Mouse (Mus musculus) hindbrain, embryonic 12.5 days (tissue): ENCODE measurements at regions not wholly inside any gene's neighbourhood (a gene's known extent, or its start where the extent isn't known, plus 50 kb on each side); places are given as distances from the start of the nearest gene placed in this dataset.

ENCODE experiments used
- ATAC-seq: fragments of 200-750 bp; cut with Nextera tagmentation; 2 replicates; pipeline ENCODE4 v1.8.0; 2017; ENCODE audit warnings: moderate TSS enrichment; ENCODE audit not compliant: low FRiP score
- H3K27ac ChIP-seq: fragments of 300-500 bp; sonication (generic); 2 replicates; pipeline ENCODE4 v1.5.1; 2016; ENCODE audit warnings: mild to moderate bottlenecking
- H3K27me3 ChIP-seq: fragments of 300-500 bp; sonication (generic); 2 replicates; pipeline ENCODE4 v1.6.1; 2016; ENCODE audit warnings: mild to moderate bottlenecking
- H3K36me3 ChIP-seq: fragments of 300-500 bp; sonication (generic); 2 replicates; pipeline ENCODE4 v1.6.1; 2016; ENCODE audit warnings: mild to moderate bottlenecking
- H3K4me1 ChIP-seq: fragments of 300-500 bp; sonication (generic); 2 replicates; pipeline ENCODE4 v1.6.1; 2016
- H3K4me2 ChIP-seq: fragments of 300-500 bp; sonication (generic); replicated peaks from 2 replicates; pipeline ENCODE4 v1.6.1; 2016; ENCODE audit warnings: mild to moderate bottlenecking
- H3K4me3 ChIP-seq: fragments of 300-500 bp; sonication (generic); 2 replicates; pipeline ENCODE4 v1.5.1; 2016; ENCODE audit warnings: mild to moderate bottlenecking
- H3K9ac ChIP-seq: fragments of 300-500 bp; sonication (generic); 2 replicates; pipeline ENCODE4 v1.6.1; 2016; ENCODE audit warnings: mild to moderate bottlenecking, moderate library complexity
- H3K9me3 ChIP-seq: fragments of 300-500 bp; sonication (generic); replicated peaks from 2 replicates; pipeline ENCODE4 v1.6.1; 2016; ENCODE audit warnings: mild to moderate bottlenecking
- WGBS: fragments of 180-500 bp; shearing (Covaris S2); methylation state at CpG from one replicate; pipeline ENCODE4 v1.1.7; 2016; 5-methylcytosine and 5-hydroxymethylcytosine counted together

DNA sequence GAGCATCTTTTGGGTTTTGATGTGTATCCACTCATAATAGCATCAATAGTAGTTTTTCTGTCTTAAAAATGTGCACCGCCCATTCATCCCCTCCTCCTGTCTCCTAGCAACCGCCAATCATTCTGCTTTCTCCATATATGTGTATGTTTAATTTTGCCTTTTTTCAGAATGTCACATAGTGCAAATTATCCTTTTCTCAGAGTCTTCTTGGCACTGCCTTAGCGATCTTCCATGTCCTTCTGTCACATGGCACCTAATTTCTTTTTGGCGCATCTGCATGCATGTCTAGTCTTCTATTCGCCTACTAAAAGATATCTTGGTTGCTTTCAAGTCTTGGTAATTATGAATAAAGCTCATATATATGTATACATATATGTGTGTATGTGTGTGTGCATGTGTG lies 573.0 kb downstream of the Gm19410 start:
- Histone ChIP-seq H3K4me3 (no peak overlapping the region), H3K4me1 (no peaks in the 10 kb centered on the region), H3K36me3 (no peaks in the 10 kb centered on the region), H3K4me2 (no peak overlapping the region), H3K9me3 (no peaks in the 10 kb centered on the region), H3K27me3 (no peaks in the 10 kb centered on the region), H3K9ac (no peak overlapping the region), H3K27ac (no peak overlapping the region)
- ATAC-seq = no peak
- 97% methylated on average over 5 of the region's 5 CpGs for WGBS

DNA sequence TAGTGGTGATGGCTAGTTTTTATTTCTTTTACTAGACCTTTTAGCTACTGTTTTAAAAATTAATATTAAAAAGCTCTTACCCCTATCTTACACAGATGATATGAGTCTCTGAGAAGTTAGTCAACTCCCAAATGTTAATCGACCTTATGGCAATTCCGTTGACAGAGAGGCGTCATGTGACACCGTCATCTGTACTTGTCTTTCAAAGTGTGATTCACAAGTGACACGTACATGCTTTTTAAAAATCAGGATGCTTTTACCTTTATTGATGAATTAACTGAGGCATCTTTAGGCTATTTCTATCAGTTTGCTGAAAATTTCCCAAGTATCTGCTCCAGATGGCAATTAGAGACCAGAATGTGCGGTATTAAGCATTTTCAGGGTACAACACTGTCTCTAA lies 573.9 kb downstream of the Gm19410 start:
- H3K36me3 ChIP-seq = no peaks in the 10 kb centered on the region
- no peak overlapping the region for H3K27ac ChIP-seq
- no peak overlapping the region for H3K4me2 ChIP-seq
- no peaks in the 10 kb centered on the region for H3K27me3 ChIP-seq
- no peak for ATAC-seq
- no peaks in the 10 kb centered on the region for H3K9me3 ChIP-seq
- WGBS = 95% methylated on average over 6 of the region's 6 CpGs
- H3K4me3 ChIP-seq = no peak overlapping the region
- H3K4me1 ChIP-seq = no peaks in the 10 kb centered on the region
- H3K9ac ChIP-seq = no peak overlapping the region

DNA sequence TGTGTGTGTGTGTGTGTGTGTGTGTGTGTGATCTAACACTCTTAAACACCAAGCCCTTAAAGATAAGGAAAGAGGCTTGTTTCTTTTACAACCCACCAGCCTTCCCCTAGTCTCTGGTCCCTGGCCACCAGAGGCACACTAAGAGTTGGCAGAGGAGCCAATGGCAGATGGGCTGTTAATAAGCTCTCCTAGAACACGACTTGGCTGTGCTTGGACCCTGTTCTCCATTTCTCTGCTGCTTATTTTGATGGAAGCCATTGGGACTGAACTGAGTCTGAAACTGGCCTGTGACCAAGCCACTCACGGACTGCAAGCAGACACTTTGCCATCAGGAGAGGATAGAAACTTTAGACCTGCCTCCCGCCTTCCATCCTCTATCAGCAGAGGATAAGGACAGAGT lies 574.9 kb downstream of the Gm19410 start:
- Histone ChIP-seq H3K9me3 (no peaks in the 10 kb centered on the region), H3K4me3 (no peak overlapping the region), H3K27me3 (no peaks in the 10 kb centered on the region), H3K9ac (no peak overlapping the region), H3K4me2 (no peak overlapping the region), H3K36me3 (no peaks in the 10 kb centered on the region), H3K27ac (no peak overlapping the region), H3K4me1 (no peaks in the 10 kb centered on the region)
- ATAC-seq = no peak
- WGBS = 86% methylated on average over 3 of the region's 3 CpGs

DNA sequence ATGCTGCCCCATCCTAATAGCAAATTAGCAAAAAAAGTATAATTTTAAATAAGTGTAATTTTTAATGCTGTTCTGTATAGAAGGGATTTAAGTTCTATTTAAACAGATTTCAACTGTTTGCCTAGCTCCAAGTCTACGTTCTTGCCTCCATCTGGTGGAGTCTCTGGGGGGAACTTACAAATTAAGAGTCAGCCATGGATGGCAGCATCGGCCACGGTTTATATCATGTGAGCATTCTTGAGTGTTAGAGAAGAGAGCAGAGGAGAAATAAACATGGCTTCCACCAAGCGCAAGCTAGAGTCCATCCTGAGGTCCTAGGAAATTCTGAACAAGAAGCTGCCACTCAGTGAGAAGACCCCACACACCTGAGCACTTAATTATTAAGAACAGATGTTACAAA lies 576.4 kb downstream of the Gm19410 start:
- no peaks in the 10 kb centered on the region for H3K36me3 ChIP-seq
- H3K4me1 ChIP-seq = no peaks in the 10 kb centered on the region
- no peak overlapping the region for H3K4me3 ChIP-seq
- ATAC-seq = no peak
- H3K27ac ChIP-seq = no peak overlapping the region
- H3K4me2 ChIP-seq = no peak overlapping the region
- H3K27me3 ChIP-seq = no peaks in the 10 kb centered on the region
- no peak overlapping the region for H3K9ac ChIP-seq
- 60% methylated on average over 4 of the region's 4 CpGs for WGBS
- no peaks in the 10 kb centered on the region for H3K9me3 ChIP-seq

DNA sequence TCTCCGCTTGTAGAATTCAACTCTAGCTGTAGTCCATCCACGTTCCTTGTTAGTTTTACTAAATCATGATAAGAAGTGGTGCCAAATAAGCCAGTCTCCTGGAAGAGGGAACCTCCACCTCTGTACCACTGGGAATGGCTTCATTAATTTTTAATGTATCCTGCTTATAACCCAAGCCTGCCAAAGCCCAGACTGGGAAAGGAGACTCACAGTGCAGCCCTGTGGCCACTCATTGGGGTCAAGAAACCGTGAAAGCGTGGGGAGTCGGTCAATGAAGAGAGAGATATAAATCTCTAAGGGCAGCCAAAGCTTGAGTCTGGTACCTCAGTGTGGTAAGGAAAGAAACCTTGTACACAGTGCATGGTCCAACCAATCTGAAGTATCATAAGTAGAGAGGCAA lies 577.1 kb downstream of the Gm19410 start:
- ATAC-seq = no peak
- Histone ChIP-seq H3K9ac (no peak overlapping the region), H3K9me3 (no peaks in the 10 kb centered on the region), H3K4me2 (no peak overlapping the region), H3K27me3 (no peaks in the 10 kb centered on the region), H3K4me1 (no peaks in the 10 kb centered on the region), H3K4me3 (no peak overlapping the region), H3K27ac (no peak overlapping the region), H3K36me3 (no peaks in the 10 kb centered on the region)
- WGBS = 81% methylated on average over 5 of the region's 5 CpGs

- ATAC-seq = peak; percentile 77
- H3K4me3 ChIP-seq = no peak overlapping the region
- no peaks in the 10 kb centered on the region for H3K27me3 ChIP-seq
- no peaks in the 10 kb centered on the region for H3K36me3 ChIP-seq
- no peaks in the 10 kb centered on the region for H3K9me3 ChIP-seq
- H3K4me2 ChIP-seq = no peak overlapping the region
- no peaks in the 10 kb centered on the region for H3K4me1 ChIP-seq
- 52% methylated on average over 7 of the region's 7 CpGs for WGBS
- H3K9ac ChIP-seq = no peak overlapping the region
- no peak overlapping the region for H3K27ac ChIP-seq
Measured at GRCm38 (mm10) chr8:36346682-36347324, 581.2 kb downstream of the Gm19410 start.

DNA sequence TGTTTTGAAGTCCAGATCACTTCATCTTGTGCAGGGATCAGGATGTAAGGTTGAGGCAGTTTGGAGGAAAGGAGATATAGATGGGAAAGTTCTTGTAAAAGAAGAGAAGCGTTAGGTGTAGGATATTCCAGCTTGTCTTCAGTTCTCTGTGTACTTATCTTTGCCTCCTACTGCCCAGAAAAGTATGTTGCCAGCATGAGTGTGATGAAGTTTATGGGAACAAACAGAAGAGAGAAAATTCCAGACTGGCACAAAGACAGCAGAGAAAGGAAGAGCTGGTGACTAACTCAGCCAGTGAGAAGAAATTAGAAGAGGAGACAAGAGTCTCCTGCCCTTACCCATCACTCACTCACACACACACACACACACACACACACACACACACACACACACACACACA lies 582.5 kb downstream of the Gm19410 start:
- no peaks in the 10 kb centered on the region for H3K36me3 ChIP-seq
- WGBS = 96% methylated on average over 1 of the region's 1 CpGs
- no peaks in the 10 kb centered on the region for H3K27me3 ChIP-seq
- H3K9me3 ChIP-seq = no peaks in the 10 kb centered on the region
- no peaks in the 10 kb centered on the region for H3K4me1 ChIP-seq
- ATAC-seq = no peak
- H3K4me2 ChIP-seq = no peak overlapping the region
- H3K27ac ChIP-seq = no peak overlapping the region
- H3K4me3 ChIP-seq = no peak overlapping the region
- H3K9ac ChIP-seq = no peak overlapping the region

GRCm38 (mm10) chr8:36354926-36355325 lies 589.3 kb downstream of the Gm19410 start:
- Histone ChIP-seq H3K27me3 (no peaks in the 10 kb centered on the region), H3K4me3 (no peak overlapping the region), H3K9me3 (no peaks in the 10 kb centered on the region), H3K27ac (no peak overlapping the region), H3K36me3 (no peaks in the 10 kb centered on the region), H3K4me2 (no peak overlapping the region), H3K9ac (no peak overlapping the region), H3K4me1 (no peaks in the 10 kb centered on the region)
- ATAC-seq = no peak
- WGBS = 24% methylated on average over 3 of the region's 3 CpGs

DNA sequence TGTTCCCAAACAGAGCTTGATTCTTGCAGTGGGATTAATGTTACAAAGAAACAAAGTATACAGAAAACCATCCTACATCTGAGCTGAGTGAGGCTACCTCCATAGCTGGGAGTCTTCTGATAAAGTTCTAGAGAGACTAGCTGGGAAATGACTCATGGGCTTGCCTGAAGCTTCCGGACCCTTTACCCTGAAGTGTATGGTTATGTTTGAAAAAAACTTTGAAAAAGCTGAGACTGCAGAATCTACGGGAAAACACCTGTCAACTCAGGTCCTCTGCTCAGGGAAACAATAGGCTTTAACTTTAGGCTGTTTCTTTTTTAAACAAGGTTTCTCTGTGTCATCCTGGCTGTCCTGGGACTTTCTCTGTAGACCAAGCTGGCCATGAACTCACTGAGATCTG lies 593.4 kb downstream of the Gm19410 start:
- Histone ChIP-seq H3K4me2 (no peak overlapping the region), H3K27me3 (no peaks in the 10 kb centered on the region), H3K9me3 (no peaks in the 10 kb centered on the region), H3K4me1 (no peaks in the 10 kb centered on the region), H3K27ac (no peak overlapping the region), H3K9ac (no peak overlapping the region), H3K4me3 (no peak overlapping the region), H3K36me3 (no peaks in the 10 kb centered on the region)
- no peak for ATAC-seq
- WGBS = 86% methylated on average over 2 of the region's 2 CpGs

GRCm38 (mm10) chr8:36361255-36361654 lies 595.7 kb downstream of the Gm19410 start:
- no peak overlapping the region for H3K9ac ChIP-seq
- no peaks in the 10 kb centered on the region for H3K4me1 ChIP-seq
- H3K4me2 ChIP-seq = no peak overlapping the region
- H3K36me3 ChIP-seq = no peaks in the 10 kb centered on the region
- no peak for ATAC-seq
- H3K27ac ChIP-seq = no peak overlapping the region
- H3K9me3 ChIP-seq = no peaks in the 10 kb centered on the region
- no peaks in the 10 kb centered on the region for H3K27me3 ChIP-seq
- 21% methylated on average over 2 of the region's 2 CpGs for WGBS
- H3K4me3 ChIP-seq = no peak overlapping the region

DNA sequence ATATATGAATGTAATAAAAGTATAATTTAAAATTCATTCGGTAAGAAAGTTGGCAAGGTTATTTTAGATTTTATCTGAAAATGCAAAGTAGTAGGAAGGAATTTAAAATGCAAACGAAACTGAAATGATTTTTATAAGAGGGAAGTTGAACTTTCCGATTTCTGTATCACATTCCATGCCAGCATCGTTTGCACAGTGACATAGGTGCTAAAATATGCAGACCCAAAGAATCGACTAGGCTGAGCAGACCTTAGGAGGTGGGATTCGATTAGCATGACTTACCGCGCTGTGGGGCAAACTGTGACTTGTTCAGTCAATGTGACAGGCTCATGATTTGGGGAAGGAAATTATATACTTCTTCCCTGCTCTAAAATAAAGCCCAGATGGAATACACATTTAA lies 596.2 kb downstream of the Gm19410 start:
- Histone ChIP-seq H3K4me2 (no peak overlapping the region), H3K36me3 (no peaks in the 10 kb centered on the region), H3K9me3 (no peaks in the 10 kb centered on the region), H3K4me1 (no peaks in the 10 kb centered on the region), H3K9ac (no peak overlapping the region), H3K27ac (no peak overlapping the region), H3K27me3 (no peaks in the 10 kb centered on the region), H3K4me3 (no peak overlapping the region)
- 67% methylated on average over 8 of the region's 8 CpGs for WGBS
- ATAC-seq = no peak

DNA sequence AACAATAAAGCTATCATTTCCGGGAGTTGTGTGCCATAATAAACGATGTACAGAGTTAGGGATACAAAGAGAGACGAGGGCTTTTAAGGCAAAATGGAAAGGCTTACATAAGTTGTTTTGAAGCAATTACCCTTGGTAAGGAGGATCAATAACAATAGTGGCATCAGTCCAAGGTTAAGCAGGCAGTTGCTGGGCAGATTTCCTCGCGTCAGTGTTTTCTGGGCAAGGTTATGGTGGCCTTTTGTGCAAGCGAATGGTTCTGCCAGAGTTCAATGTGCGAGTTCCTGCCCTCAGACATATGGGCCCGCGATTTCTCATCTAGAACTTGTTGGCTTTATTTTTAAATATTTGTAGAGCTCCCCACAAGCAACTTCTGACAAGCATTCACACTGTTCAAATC lies 597.7 kb downstream of the Gm19410 start:
- Histone ChIP-seq H3K4me3 (no peak overlapping the region), H3K4me2 (no peak overlapping the region), H3K4me1 (no peaks in the 10 kb centered on the region), H3K36me3 (no peaks in the 10 kb centered on the region), H3K27ac (no peak overlapping the region), H3K9ac (no peak overlapping the region), H3K27me3 (no peaks in the 10 kb centered on the region), H3K9me3 (no peaks in the 10 kb centered on the region)
- WGBS = 82% methylated on average over 9 of the region's 9 CpGs
- ATAC-seq = no peak

DNA sequence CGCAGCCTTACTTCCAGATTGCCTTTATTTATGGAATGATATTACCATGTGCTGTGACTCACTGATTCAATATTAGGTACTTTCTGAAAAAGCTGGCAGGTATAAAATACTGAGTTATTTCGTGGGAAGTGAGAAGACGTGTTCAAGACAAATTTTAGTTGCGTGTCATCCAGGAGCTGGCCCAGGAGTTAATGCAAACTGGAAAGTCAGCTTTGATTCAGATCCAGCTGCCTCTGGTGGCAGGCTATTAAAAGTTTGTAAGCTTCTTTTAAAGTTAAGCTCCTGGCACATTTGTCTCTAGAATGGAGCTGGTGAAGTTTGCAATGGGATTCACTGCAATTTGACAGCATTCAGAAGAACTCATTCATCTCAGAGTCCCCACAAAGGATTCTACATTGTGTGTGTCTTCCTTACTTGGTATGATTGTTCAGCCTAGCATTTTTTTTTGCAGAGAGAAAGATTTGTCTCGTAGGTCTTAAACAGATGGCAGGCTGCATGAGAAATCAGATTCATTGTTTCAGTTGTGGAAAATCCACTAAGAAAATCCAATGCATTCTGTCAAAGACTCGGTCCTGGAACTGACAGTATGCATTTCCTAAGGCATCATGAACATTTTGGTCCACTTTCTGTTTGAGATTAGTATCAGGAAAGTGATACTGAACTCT lies 599.1 kb downstream of the Gm19410 start:
- no peaks in the 10 kb centered on the region for H3K9me3 ChIP-seq
- no peaks in the 10 kb centered on the region for H3K36me3 ChIP-seq
- no peak overlapping the region for H3K4me2 ChIP-seq
- H3K9ac ChIP-seq = no peak overlapping the region
- no peaks in the 10 kb centered on the region for H3K27me3 ChIP-seq
- no peak for ATAC-seq
- no peaks in the 10 kb centered on the region for H3K4me1 ChIP-seq
- H3K27ac ChIP-seq = no peak overlapping the region
- H3K4me3 ChIP-seq = no peak overlapping the region
- WGBS = 72% methylated on average over 6 of the region's 6 CpGs
